Mouse (Mus musculus) thymus, adult 18-20 months (tissue): ENCODE results near the gene Rabggta.

Experiments
- DNase-seq, 2 experiments: peaks; one replicate each; pipeline ENCODE4 v3.0.0; 2022; ENCODE audit warnings: mixed read lengths in 2 of 2

Gene Rabggta

GRCm38 (mm10) chr14:55730531-55731032 lies 8.5 kb upstream of the Rabggta start:
- no peak for DNase-seq

- DNase-seq: no peak
Measured at GRCm38 (mm10) chr14:55730116-55730515, 8.1 kb upstream of the Rabggta start.

- no peak for DNase-seq
Measured at GRCm38 (mm10) chr14:55727889-55728685, 6.0 kb upstream of the Rabggta start.

GRCm38 (mm10) chr14:55726261-55726660 lies 4.2 kb upstream of the Rabggta start:
- DNase-seq: no peak

GRCm38 (mm10) chr14:55724411-55724871 lies 2.4 kb upstream of the Rabggta start:
- DNase-seq: peak; percentile 69 to 84

- no peak for DNase-seq
Measured at GRCm38 (mm10) chr14:55723433-55723832, 1.4 kb upstream of the Rabggta start.

GRCm38 (mm10) chr14:55722438-55722945 lies 429 bp upstream of the Rabggta start:
- DNase-seq: no peak

- no peak for DNase-seq
Measured at GRCm38 (mm10) chr14:55721076-55721475, 987 bp downstream of the Rabggta start.

GRCm38 (mm10) chr14:55720666-55721065 lies 1.4 kb downstream of the Rabggta start:
- no peak for DNase-seq

- DNase-seq: no peak
Measured at GRCm38 (mm10) chr14:55719737-55720136, 2.3 kb downstream of the Rabggta start.

GRCm38 (mm10) chr14:55716884-55717283 lies 5.2 kb downstream of the Rabggta start:
- DNase-seq: no peak

GRCm38 (mm10) chr14:55716271-55716670 lies 5.8 kb downstream of the Rabggta start:
- no peak for DNase-seq

- DNase-seq: no peak
Measured at GRCm38 (mm10) chr14:55714893-55715292, 7.2 kb downstream of the Rabggta start.

GRCm38 (mm10) chr14:55713729-55714122 lies 8.3 kb downstream of the Rabggta start, which contains the start of gene Tgm1:
Gene Tgm1 (minus strand): TSS chr14:55713926.
- DNase-seq: no peak

GRCm38 (mm10) chr14:55713007-55713728 lies 8.9 kb downstream of the Rabggta start:
- no peak for DNase-seq

- no peak for DNase-seq
Measured at GRCm38 (mm10) chr14:55711786-55712185, 10.3 kb downstream of the Rabggta start.

GRCm38 (mm10) chr14:55709509-55709908 lies 12.6 kb downstream of the Rabggta start:
- DNase-seq: no peak

- no peak for DNase-seq
Measured at GRCm38 (mm10) chr14:55707397-55707796, 14.7 kb downstream of the Rabggta start.

- no peak for DNase-seq
Measured at GRCm38 (mm10) chr14:55706051-55706600, 15.9 kb downstream of the Rabggta start.

- no peak for DNase-seq
Measured at GRCm38 (mm10) chr14:55702761-55703160, 19.3 kb downstream of the Rabggta start.

- no peak for DNase-seq
Measured at GRCm38 (mm10) chr14:55701131-55701530, 20.9 kb downstream of the Rabggta start.

GRCm38 (mm10) chr14:55697226-55697625 lies 24.8 kb downstream of the Rabggta start:
- DNase-seq: no peak

- no peak for DNase-seq
Measured at GRCm38 (mm10) chr14:55689433-55689832, 32.6 kb downstream of the Rabggta start.
